Mouse (Mus musculus): ENCODE data around the gene Lhx2. TPM values are rescaled to one million over a fixed set of nuclear protein-coding genes. Genes with fewer than 3 reads are reported as not detected.
A peak's percentile ranks its signal among the peaks of the same experiment; 100 is the strongest.

The Lhx2 gene
- polyA plus RNA-seq (2014; fragmentation: Nextera tagmentation; extraction: Ambion mirVana) = 21.9 and 24.4 TPM in 2 replicates

DNA sequence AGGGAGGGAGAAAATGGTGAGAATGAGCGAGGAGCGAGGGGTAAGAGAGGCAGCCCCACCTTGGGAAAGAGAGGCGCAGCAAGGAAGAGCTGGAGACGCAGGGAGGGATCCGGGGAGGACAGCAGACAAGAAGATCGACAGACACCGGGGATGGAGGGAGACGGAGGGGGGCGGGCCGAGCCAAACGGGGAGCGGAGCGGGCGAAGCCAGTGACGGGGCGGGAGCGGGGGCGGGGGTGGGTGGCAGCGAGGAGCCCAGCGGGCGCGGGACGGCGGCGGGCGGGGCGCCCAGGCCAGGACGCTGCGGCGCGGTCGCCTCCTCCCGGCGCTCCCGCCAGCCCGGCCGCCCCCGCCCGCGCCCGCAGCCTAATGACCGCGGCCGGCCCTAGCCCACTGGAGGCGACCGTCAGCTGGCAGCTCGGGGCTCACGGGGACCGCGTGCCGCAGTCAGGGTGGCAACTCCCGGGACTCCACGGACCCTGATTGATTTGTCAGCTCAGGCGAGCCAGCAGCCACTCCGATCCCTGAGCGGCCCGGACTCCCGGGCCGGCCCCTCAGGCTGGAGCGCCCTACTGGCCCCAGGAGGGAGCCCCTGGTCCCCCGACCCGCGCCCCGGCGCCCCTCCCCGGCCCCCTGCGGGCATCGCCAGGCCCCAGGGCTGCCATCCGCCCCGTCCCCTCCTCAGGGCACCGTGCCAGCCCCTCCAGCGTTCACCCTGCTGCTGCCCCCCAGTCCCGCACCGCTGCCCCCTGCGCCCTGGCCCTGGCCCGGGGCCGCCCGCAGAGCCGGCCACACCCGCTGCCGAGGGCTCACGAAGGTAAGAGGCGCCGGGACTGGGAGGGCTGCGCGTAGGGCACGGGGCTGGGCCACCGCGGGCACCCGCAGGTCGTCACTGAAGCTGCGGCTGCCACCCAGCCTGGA, at the start of gene Lhx2:
TSS of gene Lhx2 (plus strand) at position 292 of the 920 bp plus-strand sequence.
- peak within 1 kb of the TSS; percentile 78 for H3K27ac ChIP-seq (ENCODE audit: low read depth, low read length)

DNA sequence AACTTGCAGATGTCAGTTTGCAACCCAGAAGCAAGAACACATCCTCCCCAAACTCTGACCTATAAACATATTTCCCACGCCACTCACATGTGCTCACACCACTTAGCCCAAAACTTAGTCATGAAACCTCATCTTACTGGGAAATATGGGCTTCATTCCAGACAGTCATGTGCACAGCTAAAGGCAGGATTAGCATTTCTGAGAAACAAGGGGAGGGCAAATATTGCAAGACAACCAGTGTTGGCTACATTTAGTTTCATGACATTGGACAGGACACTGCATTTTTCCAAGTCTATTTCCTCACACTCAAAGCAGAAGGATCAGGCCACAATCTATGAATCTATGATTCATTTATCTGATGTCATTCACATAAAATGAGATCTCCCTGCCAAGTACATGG, 47.6 kb upstream of the Lhx2 start:
- 80% methylated on average over 1 of the region's 1 CpGs for WGBS
- DNase-seq (ENCODE audit: low spot score) = no peak

More for the DNA sequence above, at the start of gene Lhx2:
- Histone ChIP-seq H3K27me3 (ENCODE audit: control insufficient read depth, insufficient read depth, low read length) (peaks cover 90% of the 10 kb centered on the region), H3K9ac (ENCODE audit: low read depth, low read length) (peak within 1 kb of the TSS; percentile 42; the same call in 1 of the 2 replicates), H3K9me3 (ENCODE audit: control insufficient read depth, low read length) (no peaks in the 10 kb centered on the region), H3K36me3 (ENCODE audit: control insufficient read depth, insufficient read depth, low read length) (no peaks in the 10 kb centered on the region), H3K4me2 (replicated peaks; ENCODE audit: low read depth, low read length) (peak within 1 kb of the TSS; percentile 52), H3K4me1 (replicated peaks; ENCODE audit: control insufficient read depth, insufficient read depth, low read length) (peaks cover 7% of the 10 kb centered on the region), H3K4me3 (ENCODE audit: low read depth, low read length) (peak within 1 kb of the TSS; percentile 36)
- ATAC-seq (ENCODE audit: low FRiP score) (peak; percentile 79), DNase-seq (ENCODE audit: low spot score) (peak; percentile 57)
- WGBS = under 1% methylated on average over 40 of the region's 92 CpGs

GRCm38 (mm10) chr2:38295939-38296338, 43.1 kb upstream of the Lhx2 start:
- Histone ChIP-seq H3K9me3 (ENCODE audit: control insufficient read depth, low read length) (no peaks in the 10 kb centered on the region), H3K4me1 (replicated peaks; ENCODE audit: control insufficient read depth, insufficient read depth, low read length) (no peaks in the 10 kb centered on the region), H3K36me3 (ENCODE audit: control insufficient read depth, insufficient read depth, low read length) (no peaks in the 10 kb centered on the region), H3K27me3 (ENCODE audit: control insufficient read depth, insufficient read depth, low read length) (no peaks in the 10 kb centered on the region; the same call in 1 of the 2 replicates), H3K4me3 (ENCODE audit: low read depth, low read length) (no peak overlapping the region), H3K9ac (ENCODE audit: low read depth, low read length) (no peak overlapping the region), H3K4me2 (replicated peaks; ENCODE audit: low read depth, low read length) (no peak overlapping the region), H3K27ac (ENCODE audit: low read depth, low read length) (no peak overlapping the region)
- DNase-seq (ENCODE audit: low spot score) = no peak
- 94% methylated on average over 4 of the region's 4 CpGs for WGBS
- ATAC-seq (ENCODE audit: low FRiP score) = no peak

More for the DNA sequence above, 47.6 kb upstream of the Lhx2 start:
- Histone ChIP-seq H3K4me3 (ENCODE audit: low read depth, low read length) (no peak overlapping the region), H3K27ac (ENCODE audit: low read depth, low read length) (no peak overlapping the region), H3K4me1 (replicated peaks; ENCODE audit: control insufficient read depth, insufficient read depth, low read length) (no peaks in the 10 kb centered on the region), H3K27me3 (ENCODE audit: control insufficient read depth, insufficient read depth, low read length) (no peaks in the 10 kb centered on the region; the same call in 1 of the 2 replicates), H3K9ac (ENCODE audit: low read depth, low read length) (no peak overlapping the region), H3K9me3 (ENCODE audit: control insufficient read depth, low read length) (no peaks in the 10 kb centered on the region), H3K36me3 (ENCODE audit: control insufficient read depth, insufficient read depth, low read length) (no peaks in the 10 kb centered on the region), H3K4me2 (replicated peaks; ENCODE audit: low read depth, low read length) (no peak overlapping the region)
- ATAC-seq (ENCODE audit: low FRiP score) = no peak

DNA sequence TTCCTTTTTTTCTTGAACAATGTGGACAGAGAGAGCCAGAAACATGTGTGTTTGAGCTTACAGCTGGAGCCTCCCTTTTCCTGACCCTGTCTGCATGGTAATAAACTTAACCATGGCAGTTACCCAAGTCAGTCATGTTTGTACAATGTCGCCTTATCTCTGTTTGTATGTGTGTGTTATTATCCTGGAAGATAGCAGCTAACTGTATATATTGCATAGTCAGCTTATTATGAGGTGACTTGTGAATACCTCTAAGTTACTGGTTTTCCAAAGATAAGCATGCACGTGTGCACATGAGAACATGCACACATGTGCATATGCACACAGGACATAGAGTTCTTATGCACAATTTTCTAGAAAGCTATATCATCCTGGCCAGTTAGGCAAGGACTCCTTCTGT, 38.1 kb upstream of the Lhx2 start:
- no peak overlapping the region for H3K9ac ChIP-seq (ENCODE audit: low read depth, low read length)
- H3K27ac ChIP-seq (ENCODE audit: low read depth, low read length) = no peak overlapping the region
- 90% methylated on average over 2 of the region's 2 CpGs for WGBS
- H3K36me3 ChIP-seq (ENCODE audit: control insufficient read depth, insufficient read depth, low read length) = no peaks in the 10 kb centered on the region
- ATAC-seq (ENCODE audit: low FRiP score) (no peak), DNase-seq (ENCODE audit: low spot score) (no peak)
- no peak overlapping the region for H3K4me3 ChIP-seq (ENCODE audit: low read depth, low read length)
- no peaks in the 10 kb centered on the region for H3K9me3 ChIP-seq (ENCODE audit: control insufficient read depth, low read length)
- H3K4me1 ChIP-seq (replicated peaks; ENCODE audit: control insufficient read depth, insufficient read depth, low read length) = no peaks in the 10 kb centered on the region
- no peaks in the 10 kb centered on the region for H3K27me3 ChIP-seq (ENCODE audit: control insufficient read depth, insufficient read depth, low read length)
- H3K4me2 ChIP-seq (replicated peaks; ENCODE audit: low read depth, low read length) = no peak overlapping the region

- Histone ChIP-seq H3K27me3 (ENCODE audit: control insufficient read depth, insufficient read depth, low read length) (no peaks in the 10 kb centered on the region), H3K4me3 (ENCODE audit: low read depth, low read length) (no peak overlapping the region), H3K27ac (ENCODE audit: low read depth, low read length) (no peak overlapping the region), H3K36me3 (ENCODE audit: control insufficient read depth, insufficient read depth, low read length) (no peaks in the 10 kb centered on the region), H3K9ac (ENCODE audit: low read depth, low read length) (no peak overlapping the region), H3K4me1 (replicated peaks; ENCODE audit: control insufficient read depth, insufficient read depth, low read length) (no peaks in the 10 kb centered on the region), H3K9me3 (ENCODE audit: control insufficient read depth, low read length) (no peaks in the 10 kb centered on the region), H3K4me2 (replicated peaks; ENCODE audit: low read depth, low read length) (no peak overlapping the region)
- no peak for DNase-seq (ENCODE audit: low spot score)
- 84% methylated on average over 1 of the region's 1 CpGs for WGBS
- ATAC-seq (ENCODE audit: low FRiP score) = no peak
Observed at GRCm38 (mm10) chr2:38305152-38305551, 33.9 kb upstream of the Lhx2 start.

GRCm38 (mm10) chr2:38312921-38313320, 26.2 kb upstream of the Lhx2 start:
- Histone ChIP-seq H3K4me2 (replicated peaks; ENCODE audit: low read depth, low read length) (no peak overlapping the region), H3K9ac (ENCODE audit: low read depth, low read length) (no peak overlapping the region), H3K9me3 (ENCODE audit: control insufficient read depth, low read length) (no peaks in the 10 kb centered on the region), H3K27ac (ENCODE audit: low read depth, low read length) (no peak overlapping the region), H3K4me3 (ENCODE audit: low read depth, low read length) (no peak overlapping the region), H3K27me3 (ENCODE audit: control insufficient read depth, insufficient read depth, low read length) (0 out of 2 replicates have a peak, but pooled peaks cover 2% of the 10 kb centered on the region), H3K36me3 (ENCODE audit: control insufficient read depth, insufficient read depth, low read length) (no peaks in the 10 kb centered on the region), H3K4me1 (replicated peaks; ENCODE audit: control insufficient read depth, insufficient read depth, low read length) (no peaks in the 10 kb centered on the region)
- ATAC-seq (ENCODE audit: low FRiP score) (no peak), DNase-seq (ENCODE audit: low spot score) (no peak)
- WGBS = 49% methylated on average over 3 of the region's 3 CpGs

- Histone ChIP-seq H3K9me3 (ENCODE audit: control insufficient read depth, low read length) (no peaks in the 10 kb centered on the region), H3K36me3 (ENCODE audit: control insufficient read depth, insufficient read depth, low read length) (no peaks in the 10 kb centered on the region), H3K4me2 (replicated peaks; ENCODE audit: low read depth, low read length) (no peak overlapping the region), H3K4me1 (replicated peaks; ENCODE audit: control insufficient read depth, insufficient read depth, low read length) (no peaks in the 10 kb centered on the region), H3K9ac (ENCODE audit: low read depth, low read length) (no peak overlapping the region), H3K27ac (ENCODE audit: low read depth, low read length) (no peak overlapping the region), H3K4me3 (ENCODE audit: low read depth, low read length) (no peak overlapping the region), H3K27me3 (ENCODE audit: control insufficient read depth, insufficient read depth, low read length) (0 out of 2 replicates have a peak, but pooled peaks cover 2% of the 10 kb centered on the region)
- ATAC-seq (ENCODE audit: low FRiP score) (no peak), DNase-seq (ENCODE audit: low spot score) (no peak)
- 69% methylated on average over 3 of the region's 3 CpGs for WGBS
Observed at GRCm38 (mm10) chr2:38313399-38313798, 25.7 kb upstream of the Lhx2 start.

GRCm38 (mm10) chr2:38319086-38319485, 20.0 kb upstream of the Lhx2 start:
- no peak for DNase-seq (ENCODE audit: low spot score)
- 85% methylated on average over 11 of the region's 11 CpGs for WGBS

DNA sequence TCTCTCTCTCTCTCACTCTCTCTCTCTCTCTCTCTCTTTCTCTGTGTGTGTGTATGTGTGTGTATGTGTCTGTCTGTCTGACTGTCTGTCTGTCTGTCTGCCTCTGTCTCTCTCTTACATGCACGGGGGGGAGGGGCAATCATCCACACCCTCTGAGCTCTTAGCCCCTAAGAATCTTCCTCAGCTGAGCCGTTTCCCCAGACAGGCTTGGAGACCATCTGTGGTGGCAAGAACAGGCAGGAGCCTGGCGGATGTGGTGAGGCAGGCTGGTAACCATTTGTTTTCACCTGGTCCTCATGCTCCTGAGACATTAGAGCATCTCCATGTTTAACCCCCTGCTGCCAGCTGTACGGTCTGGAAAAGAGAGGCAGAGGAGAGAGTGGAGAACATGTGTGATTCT, 18.2 kb upstream of the Lhx2 start:
- Histone ChIP-seq H3K9ac (ENCODE audit: low read depth, low read length) (no peak overlapping the region), H3K4me1 (replicated peaks; ENCODE audit: control insufficient read depth, insufficient read depth, low read length) (no peaks in the 10 kb centered on the region), H3K27ac (ENCODE audit: low read depth, low read length) (no peak overlapping the region), H3K4me2 (replicated peaks; ENCODE audit: low read depth, low read length) (no peak overlapping the region), H3K27me3 (ENCODE audit: control insufficient read depth, insufficient read depth, low read length) (no peaks in the 10 kb centered on the region; the same call in 1 of the 2 replicates), H3K9me3 (ENCODE audit: control insufficient read depth, low read length) (no peaks in the 10 kb centered on the region), H3K36me3 (ENCODE audit: control insufficient read depth, insufficient read depth, low read length) (no peaks in the 10 kb centered on the region), H3K4me3 (ENCODE audit: low read depth, low read length) (no peak overlapping the region)
- 75% methylated on average over 4 of the region's 4 CpGs for WGBS
- DNase-seq (ENCODE audit: low spot score) = no peak
- ATAC-seq (ENCODE audit: low FRiP score) = no peak

More at GRCm38 (mm10) chr2:38319086-38319485, 20.0 kb upstream of the Lhx2 start:
- no peak overlapping the region for H3K27ac ChIP-seq (ENCODE audit: low read depth, low read length)
- no peaks in the 10 kb centered on the region for H3K9me3 ChIP-seq (ENCODE audit: control insufficient read depth, low read length)
- no peaks in the 10 kb centered on the region for H3K36me3 ChIP-seq (ENCODE audit: control insufficient read depth, insufficient read depth, low read length)
- no peak overlapping the region for H3K4me3 ChIP-seq (ENCODE audit: low read depth, low read length)
- no peaks in the 10 kb centered on the region for H3K4me1 ChIP-seq (replicated peaks; ENCODE audit: control insufficient read depth, insufficient read depth, low read length)
- H3K4me2 ChIP-seq (replicated peaks; ENCODE audit: low read depth, low read length) = no peak overlapping the region
- ATAC-seq (ENCODE audit: low FRiP score) = no peak
- H3K9ac ChIP-seq (ENCODE audit: low read depth, low read length) = no peak overlapping the region
- H3K27me3 ChIP-seq (ENCODE audit: control insufficient read depth, insufficient read depth, low read length) = no peaks in the 10 kb centered on the region; the same call in 1 of the 2 replicates

Data from hindbrain, embryonic 11.5 days (tissue).